Mouse (Mus musculus) midbrain, embryonic 16.5 days (tissue): ENCODE results near the gene 2010111I01Rik. TPM values are rescaled to one million over a fixed set of nuclear protein-coding genes. Genes with fewer than 3 reads are reported as not detected.

Experiments
- ATAC-seq: fragments of 200-750 bp; cut with Nextera tagmentation; 2 replicates; pipeline ENCODE4 v1.8.0; 2017; ENCODE audit warnings: moderate TSS enrichment
- H3K27ac ChIP-seq: fragments of 300-500 bp; sonication (generic); 2 replicates; pipeline ENCODE4 v1.5.1; 2014; ENCODE audit warnings: mild to moderate bottlenecking, low read length, mixed read lengths
- H3K27me3 ChIP-seq: fragments of 300-500 bp; sonication (generic); 2 replicates; pipeline ENCODE4 v1.6.1; 2014; ENCODE audit warnings: low read depth, low read length, mixed read lengths; ENCODE audit not compliant: control insufficient read depth, insufficient read depth
- H3K36me3 ChIP-seq: fragments of 300-500 bp; sonication (generic); 2 replicates; pipeline ENCODE4 v1.6.1; 2014; ENCODE audit warnings: mild to moderate bottlenecking, low read length, moderate library complexity, mixed read lengths; ENCODE audit not compliant: control insufficient read depth, insufficient read depth
- H3K4me1 ChIP-seq: fragments of 300-500 bp; sonication (generic); 2 replicates; pipeline ENCODE4 v1.6.1; 2014; ENCODE audit warnings: mild to moderate bottlenecking, low read length, mixed read lengths; ENCODE audit not compliant: control insufficient read depth, insufficient read depth
- H3K4me2 ChIP-seq: fragments of 300-500 bp; sonication (generic); 2 replicates; pipeline ENCODE4 v1.6.1; 2014; ENCODE audit warnings: mild to moderate bottlenecking, low read length, mixed read lengths
- H3K4me3 ChIP-seq: fragments of 300-500 bp; sonication (generic); 2 replicates; pipeline ENCODE4 v1.5.1; 2014; ENCODE audit warnings: low read depth, mild to moderate bottlenecking, low read length, moderate library complexity, mixed read lengths
- H3K9ac ChIP-seq: fragments of 300-500 bp; sonication (generic); 2 replicates; pipeline ENCODE4 v1.6.1; 2014; ENCODE audit warnings: low read depth, low read length, mixed read lengths
- H3K9me3 ChIP-seq: fragments of 300-500 bp; sonication (generic); replicated peaks from 2 replicates; pipeline ENCODE4 v1.6.1; 2014; ENCODE audit warnings: mild to moderate bottlenecking, low read length, mixed read lengths; ENCODE audit not compliant: control insufficient read depth, poor library complexity, severe bottlenecking
- WGBS: fragments of 180-500 bp; shearing (Covaris S2); extraction: QIAGEN DNeasy Blood & Tissue Kit; methylation state at CpG from one replicate; pipeline ENCODE4 v1.1.7; 2014; 5-methylcytosine and 5-hydroxymethylcytosine counted together
- polyA plus RNA-seq: library from polyadenylated mRNA; unstranded; fragments of >200 nt; fragmentation: Nextera tagmentation; extraction: Ambion mirVana; gene quantifications from 2 replicates; pipeline ENCODE4 v1.2.1, GENCODE M21; 2015

2010111I01Rik gene
- polyA plus RNA-seq, 1 experiment from 2014 or later = 25.5 TPM

GRCm38 (mm10) chr13:63139463-63140226 is 175.0 kb downstream of the 2010111I01Rik start:
- Histone ChIP-seq H3K9me3 (no peaks in the 10 kb centered on the region), H3K4me2 (no peak overlapping the region), H3K27ac (no peak overlapping the region), H3K4me1 (no peaks in the 10 kb centered on the region), H3K9ac (no peak overlapping the region), H3K4me3 (no peak overlapping the region), H3K36me3 (no peaks in the 10 kb centered on the region), H3K27me3 (no peaks in the 10 kb centered on the region)
- 92% methylated on average over 10 of the region's 10 CpGs for WGBS
- ATAC-seq = no peak

- Histone ChIP-seq H3K36me3 (no peaks in the 10 kb centered on the region), H3K9me3 (no peaks in the 10 kb centered on the region), H3K4me1 (no peaks in the 10 kb centered on the region), H3K27ac (no peak overlapping the region), H3K4me2 (no peak overlapping the region), H3K9ac (no peak overlapping the region), H3K4me3 (no peak overlapping the region), H3K27me3 (no peaks in the 10 kb centered on the region)
- WGBS = 85% methylated on average over 6 of the region's 6 CpGs
- no peak for ATAC-seq
Measured at GRCm38 (mm10) chr13:63140784-63141183, 176.1 kb downstream of the 2010111I01Rik start.

GRCm38 (mm10) chr13:63141275-63141674 is 176.6 kb downstream of the 2010111I01Rik start:
- no peak overlapping the region for H3K4me3 ChIP-seq
- no peaks in the 10 kb centered on the region for H3K4me1 ChIP-seq
- H3K36me3 ChIP-seq = no peaks in the 10 kb centered on the region
- no peak overlapping the region for H3K9ac ChIP-seq
- ATAC-seq = no peak
- no peak overlapping the region for H3K4me2 ChIP-seq
- H3K9me3 ChIP-seq = no peaks in the 10 kb centered on the region
- no peaks in the 10 kb centered on the region for H3K27me3 ChIP-seq
- no peak overlapping the region for H3K27ac ChIP-seq

- Histone ChIP-seq H3K4me3 (no peak overlapping the region), H3K9me3 (no peaks in the 10 kb centered on the region), H3K9ac (no peak overlapping the region), H3K27ac (no peak overlapping the region), H3K4me2 (no peak overlapping the region), H3K36me3 (no peaks in the 10 kb centered on the region), H3K27me3 (no peaks in the 10 kb centered on the region), H3K4me1 (no peaks in the 10 kb centered on the region)
- no peak for ATAC-seq
- WGBS = 17% methylated on average over 4 of the region's 4 CpGs
Measured at GRCm38 (mm10) chr13:63146604-63147188, 182.0 kb downstream of the 2010111I01Rik start.

GRCm38 (mm10) chr13:63148157-63148556 is 183.5 kb downstream of the 2010111I01Rik start:
- H3K27ac ChIP-seq = no peak overlapping the region
- no peaks in the 10 kb centered on the region for H3K9me3 ChIP-seq
- no peak overlapping the region for H3K9ac ChIP-seq
- peaks cover 2% of the 10 kb centered on the region; the same call in 1 of the 2 replicates for H3K4me1 ChIP-seq
- no peak for ATAC-seq
- no peaks in the 10 kb centered on the region for H3K27me3 ChIP-seq
- H3K4me3 ChIP-seq = no peak overlapping the region
- H3K36me3 ChIP-seq = no peaks in the 10 kb centered on the region
- WGBS = 18% methylated on average over 1 of the region's 1 CpGs
- no peak overlapping the region for H3K4me2 ChIP-seq

GRCm38 (mm10) chr13:63150470-63151020 is 185.9 kb downstream of the 2010111I01Rik start:
- Histone ChIP-seq H3K9ac (no peak overlapping the region), H3K4me1 (peaks cover 7% of the 10 kb centered on the region; the same call in 1 of the 2 replicates), H3K4me3 (no peak overlapping the region), H3K27me3 (no peaks in the 10 kb centered on the region), H3K36me3 (no peaks in the 10 kb centered on the region), H3K9me3 (no peaks in the 10 kb centered on the region), H3K27ac (no peak overlapping the region), H3K4me2 (no peak overlapping the region)
- 58% methylated on average over 2 of the region's 2 CpGs for WGBS
- no peak for ATAC-seq

- ATAC-seq = no peak
- Histone ChIP-seq H3K4me1 (peaks cover 7% of the 10 kb centered on the region; the same call in 1 of the 2 replicates), H3K4me3 (no peak overlapping the region), H3K27me3 (no peaks in the 10 kb centered on the region), H3K9me3 (no peaks in the 10 kb centered on the region), H3K4me2 (no peak overlapping the region), H3K9ac (no peak overlapping the region), H3K27ac (no peak overlapping the region), H3K36me3 (no peaks in the 10 kb centered on the region)
- 81% methylated on average over 9 of the region's 9 CpGs for WGBS
Measured at GRCm38 (mm10) chr13:63151028-63151738, 186.5 kb downstream of the 2010111I01Rik start.

GRCm38 (mm10) chr13:63152498-63152897 is 187.8 kb downstream of the 2010111I01Rik start:
- Histone ChIP-seq H3K4me1 (peaks cover 9% of the 10 kb centered on the region; the same call in 1 of the 2 replicates), H3K4me2 (no peak overlapping the region), H3K9ac (no peak overlapping the region), H3K27me3 (no peaks in the 10 kb centered on the region), H3K36me3 (no peaks in the 10 kb centered on the region), H3K27ac (no peak overlapping the region), H3K9me3 (no peaks in the 10 kb centered on the region), H3K4me3 (no peak overlapping the region)
- no peak for ATAC-seq
- WGBS = 82% methylated on average over 2 of the region's 3 CpGs
